Mouse (Mus musculus): ENCODE data around the gene 1700067K01Rik.

GRCm38 (mm10) chr8:83980250-83980649 lies 21.1 kb upstream of the 1700067K01Rik start:
- peak; percentile 72 for TF ChIP-seq TCF3 (IDR thresholded peaks at IDR 0.05; ENCODE audit: insufficient read length, low read depth)
- TF ChIP-seq USF1 (IDR thresholded peaks at IDR 0.05; ENCODE audit: low read depth) = no peak

Measured in myocyte (in vitro differentiated cells).